Mouse (Mus musculus): ENCODE measurements around the gene Tbc1d12.
A peak's percentile ranks its signal among the peaks of the same experiment; 100 is the strongest.

Tbc1d12 gene

DNA sequence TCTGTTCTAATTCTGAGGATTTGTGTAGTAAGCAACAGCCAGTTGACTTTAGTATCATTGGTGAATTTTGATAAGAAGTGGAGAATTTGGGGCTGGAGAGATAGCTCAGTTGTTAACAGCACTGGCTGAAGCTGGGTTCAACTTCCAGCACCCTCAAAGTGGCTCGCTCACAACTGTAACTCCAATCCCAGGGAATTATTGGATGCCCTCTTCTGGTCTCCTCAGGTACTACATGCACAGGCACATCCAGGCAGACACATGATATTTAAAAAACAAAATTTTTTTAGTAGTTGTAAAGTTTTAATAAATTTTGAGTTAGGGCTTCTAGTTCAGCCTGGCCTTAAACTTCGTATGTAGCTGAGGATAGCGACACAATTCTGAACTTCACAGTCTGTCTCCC lies 79.3 kb downstream of the Tbc1d12 start:
- peak; percentile 53 for DNase-seq

DNA sequence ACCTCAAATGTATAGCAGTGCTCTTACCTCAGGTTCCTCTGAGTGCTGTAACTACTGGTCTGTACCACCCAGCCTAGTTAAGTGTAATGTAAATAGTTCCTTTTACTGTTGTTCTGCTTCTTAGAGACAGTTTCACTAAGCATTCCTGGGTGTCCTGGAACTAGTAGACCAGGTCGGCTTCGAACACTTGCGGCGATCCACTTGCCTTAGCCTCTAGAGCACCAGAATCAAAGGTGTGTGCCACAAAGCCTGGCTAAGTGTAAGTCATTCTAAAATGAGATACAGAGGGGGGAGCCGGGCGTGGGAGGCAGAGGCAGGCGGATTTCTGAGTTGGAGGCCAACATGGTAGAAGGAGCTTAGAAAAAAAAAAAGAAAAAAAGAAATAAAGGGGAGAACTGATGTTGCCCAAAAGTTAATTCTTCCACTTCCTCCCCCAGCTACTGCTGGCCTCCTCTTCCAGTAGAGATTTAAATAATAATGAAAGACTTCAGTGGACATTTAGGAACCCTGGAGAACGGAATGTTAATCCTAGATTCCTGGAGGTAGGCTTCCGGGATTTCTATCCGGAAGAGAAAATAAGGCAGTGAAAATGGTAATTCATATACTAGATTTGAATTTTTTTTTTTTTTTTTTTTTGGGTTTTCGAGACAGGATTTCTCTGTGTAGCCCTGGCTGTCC lies 92.2 kb downstream of the Tbc1d12 start:
- DNase-seq = no peak

DNA sequence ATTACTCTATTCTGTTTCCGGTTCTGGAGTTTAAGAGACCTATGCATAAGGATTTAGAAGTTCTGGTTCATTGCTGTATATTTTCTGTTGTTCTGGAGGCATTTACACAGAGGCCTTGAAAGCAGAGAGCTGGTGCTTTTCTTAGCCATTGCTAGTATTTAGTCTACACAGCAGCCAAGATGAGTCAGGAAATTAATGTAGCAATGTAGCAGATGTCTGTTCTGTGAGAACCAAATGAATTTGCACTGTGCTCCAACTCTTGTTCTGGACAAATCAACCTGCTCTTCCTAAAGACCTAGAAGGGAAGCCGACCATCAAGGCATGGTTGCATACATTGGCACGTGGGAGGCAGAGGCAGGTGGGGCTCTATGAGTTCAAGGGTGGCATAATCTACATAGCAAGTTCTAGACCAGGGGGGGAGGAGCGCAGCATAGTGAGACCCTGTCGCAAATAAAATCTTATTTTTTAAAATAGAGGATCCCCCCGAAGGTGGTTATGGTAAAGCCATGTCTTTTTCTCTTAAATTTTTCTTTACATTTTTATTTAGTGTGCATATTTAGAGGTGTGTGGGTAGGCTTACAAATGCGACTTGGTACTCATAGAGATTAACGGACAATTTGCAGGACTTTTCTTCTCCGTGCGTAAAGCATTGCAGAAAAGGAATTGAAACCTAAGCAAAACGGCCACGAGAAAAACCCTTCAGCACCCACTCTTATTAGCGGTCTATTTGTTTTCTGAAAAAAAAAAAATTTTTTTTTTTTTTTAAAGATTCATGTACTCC lies 93.3 kb downstream of the Tbc1d12 start:
- peak in 1 of 2 experiments; percentile 6 for DNase-seq

DNA sequence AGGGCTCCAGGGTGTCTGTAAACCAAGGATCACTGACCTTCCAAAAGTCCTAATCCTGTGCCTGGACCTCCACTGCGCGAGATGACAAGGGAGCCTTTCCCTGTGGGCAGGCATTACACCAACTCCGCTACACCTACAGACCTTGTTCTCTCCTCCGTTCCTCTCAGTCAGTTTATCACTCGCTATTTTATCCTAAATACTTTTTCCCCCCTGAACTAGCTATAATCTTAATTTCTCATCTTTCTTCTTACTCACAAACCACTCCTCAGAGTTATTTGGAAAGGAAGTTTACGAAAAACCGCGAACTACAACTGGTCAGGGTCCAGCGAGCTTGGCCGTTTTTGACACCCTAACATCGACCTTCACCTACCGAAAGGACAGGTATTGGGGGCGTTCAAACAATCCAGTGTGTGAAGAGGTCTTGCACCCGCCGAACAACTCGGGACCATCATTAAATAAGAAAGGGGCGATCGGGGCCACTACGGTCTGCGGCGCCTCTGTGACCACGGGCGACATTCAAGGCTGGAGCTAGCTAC lies 93.9 kb downstream of the Tbc1d12 start:
- DNase-seq = peak in 1 of 2 experiments; percentile 11

DNA sequence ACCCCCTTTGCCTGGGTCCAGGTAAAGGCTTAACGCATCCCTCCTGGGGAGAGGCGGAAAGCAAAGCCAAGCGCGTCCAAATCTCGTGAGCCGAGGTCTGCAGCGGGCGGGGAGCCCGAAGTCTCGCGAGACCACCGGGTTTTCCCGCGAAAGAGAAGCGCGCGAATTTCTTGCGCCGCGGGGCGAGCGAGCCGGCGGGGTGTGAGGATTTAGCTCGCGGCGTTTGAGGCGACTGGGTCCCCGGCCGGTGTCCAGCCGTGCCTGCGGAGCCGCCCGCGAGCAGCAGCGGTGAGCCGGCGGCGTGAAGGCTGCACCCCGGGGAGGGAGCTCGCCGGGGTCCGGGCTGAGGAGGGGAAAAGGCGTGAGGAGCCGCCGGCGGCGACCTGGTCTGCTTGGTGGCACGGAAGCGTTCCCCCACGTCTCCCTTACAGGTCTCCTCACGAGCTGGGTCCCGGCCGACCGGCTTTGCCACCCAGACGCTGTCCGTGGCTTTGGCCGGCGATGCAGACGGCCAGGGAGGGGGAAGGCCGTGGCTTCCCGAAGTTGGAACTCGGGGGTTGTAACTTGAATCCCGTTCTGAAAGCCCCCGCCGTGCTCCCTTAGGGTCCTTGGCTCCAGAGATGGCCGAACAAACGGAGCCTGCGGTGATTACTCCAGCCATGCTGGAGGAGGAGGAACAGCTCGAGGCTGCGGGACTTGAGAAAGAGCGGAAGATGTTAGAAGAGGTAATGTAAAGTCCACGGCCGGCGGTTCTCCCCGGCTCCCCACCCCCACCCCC lies 94.6 kb downstream of the Tbc1d12 start, which contains the start of gene Hells:
TSS of gene Hells (plus strand) at position 128 of the 778 bp plus-strand sequence.
- DNase-seq = peak; percentile 89 to 90

DNA sequence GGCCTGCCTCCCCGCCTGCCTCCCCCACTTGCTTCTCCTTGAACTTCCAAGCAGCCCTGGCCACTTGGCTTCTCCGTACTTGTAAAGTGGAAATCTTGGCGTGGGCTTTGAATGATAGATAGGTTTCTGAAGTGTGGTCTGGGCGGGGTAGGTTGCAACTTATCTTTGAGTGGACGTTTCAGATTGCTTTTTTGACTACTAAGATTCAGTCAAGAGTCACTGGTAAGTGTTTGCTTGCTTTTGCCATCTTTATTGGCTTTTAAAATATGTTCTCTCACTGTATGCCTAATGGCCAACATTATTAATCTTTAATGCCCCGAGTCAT lies 95.1 kb downstream of the Tbc1d12 start:
- DNase-seq = no peak

DNA sequence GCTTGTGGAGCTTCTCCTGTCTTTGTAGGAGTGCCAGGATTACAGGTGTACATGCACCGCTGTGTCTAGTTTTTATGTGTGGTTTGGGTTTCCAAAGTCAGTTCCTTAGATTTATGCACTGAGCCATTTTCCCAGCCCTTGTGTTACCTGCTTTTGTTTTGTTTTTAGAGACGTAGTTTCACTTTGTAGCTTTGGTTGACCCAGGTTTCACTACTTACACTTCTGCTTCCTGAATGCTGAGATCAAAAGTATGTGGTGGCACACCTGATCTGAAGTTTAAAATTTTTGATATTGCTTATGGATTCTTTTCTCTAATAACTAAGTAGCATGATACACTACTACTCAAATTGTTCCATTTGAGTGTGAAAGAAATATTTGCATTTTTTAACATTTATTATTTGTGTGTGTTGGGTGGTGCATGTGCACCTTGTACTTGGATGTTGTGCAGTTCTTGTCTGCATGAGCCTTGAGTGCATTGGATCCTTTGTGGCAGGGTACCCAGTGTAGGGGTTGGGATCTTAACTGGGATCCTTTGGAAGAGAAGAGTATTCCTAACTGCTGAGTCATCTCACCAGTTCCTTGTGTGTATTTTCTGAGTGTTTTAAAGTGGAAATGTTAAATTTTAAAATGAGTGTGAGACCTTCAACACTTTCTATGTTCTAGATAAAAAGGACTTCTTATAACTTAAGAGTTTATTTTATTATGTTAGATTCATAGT lies 108.4 kb downstream of the Tbc1d12 start:
- no peak for DNase-seq
